Mouse (Mus musculus): ENCODE results near the gene Rcor1. TPM values are rescaled to one million over a fixed set of nuclear protein-coding genes. Genes with fewer than 3 reads are reported as not detected.

Gene Rcor1
- polyA plus RNA-seq, 1 experiment from 2014 or later: 10.4 TPM

DNA sequence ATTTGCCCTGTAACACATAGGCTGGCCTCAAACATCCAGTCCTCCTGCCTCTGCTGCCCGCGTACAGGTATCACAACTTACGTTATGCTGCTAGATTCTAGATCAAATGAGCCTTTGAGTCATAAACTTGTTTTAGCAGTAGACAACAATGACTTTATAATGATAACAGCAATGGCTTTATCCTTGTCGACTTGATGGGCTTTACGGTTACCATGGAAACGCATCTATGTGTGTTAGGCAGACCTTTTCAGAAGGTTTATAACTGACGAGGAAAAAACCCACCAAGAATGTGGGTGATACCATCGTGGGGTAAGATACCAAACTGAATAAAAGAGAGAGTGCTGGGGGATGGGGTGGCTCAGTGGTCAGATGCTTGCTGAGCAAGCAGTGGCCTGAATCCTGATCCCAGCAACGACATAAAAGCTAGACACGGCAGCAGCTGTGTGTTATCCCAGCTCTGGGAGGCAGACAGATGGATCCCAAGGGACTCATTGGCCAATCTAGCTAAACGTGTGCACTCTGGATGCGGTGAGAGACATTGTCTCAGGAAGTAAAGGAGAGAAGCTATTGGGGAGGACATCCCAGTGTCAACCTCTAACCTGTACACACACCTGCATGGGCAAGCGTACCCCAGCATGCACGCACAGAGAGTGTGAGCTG lies 85.6 kb downstream of the Rcor1 start:
- DNase-seq (ENCODE audit: low spot score, missing footprints) (no peak), ATAC-seq (ENCODE audit: low FRiP score) (no peak)
- Histone ChIP-seq H3K36me3 (ENCODE audit: control insufficient read depth, insufficient read depth, low read length) (no peaks in the 10 kb centered on the region), H3K9me3 (ENCODE audit: control insufficient read depth, low read length) (no peaks in the 10 kb centered on the region), H3K27me3 (ENCODE audit: control insufficient read depth, insufficient read depth, low read length) (no peaks in the 10 kb centered on the region), H3K4me3 (ENCODE audit: low read depth, low read length) (no peak overlapping the region), H3K4me1 (ENCODE audit: control insufficient read depth, insufficient read depth, low read length) (peaks cover 2% of the 10 kb centered on the region; the same call in 1 of the 2 replicates), H3K27ac (ENCODE audit: low read depth, low read length) (no peak overlapping the region), H3K4me2 (no peak overlapping the region), H3K9ac (ENCODE audit: low read length) (no peak overlapping the region)
- WGBS: 79% methylated on average over 14 of the region's 14 CpGs

DNA sequence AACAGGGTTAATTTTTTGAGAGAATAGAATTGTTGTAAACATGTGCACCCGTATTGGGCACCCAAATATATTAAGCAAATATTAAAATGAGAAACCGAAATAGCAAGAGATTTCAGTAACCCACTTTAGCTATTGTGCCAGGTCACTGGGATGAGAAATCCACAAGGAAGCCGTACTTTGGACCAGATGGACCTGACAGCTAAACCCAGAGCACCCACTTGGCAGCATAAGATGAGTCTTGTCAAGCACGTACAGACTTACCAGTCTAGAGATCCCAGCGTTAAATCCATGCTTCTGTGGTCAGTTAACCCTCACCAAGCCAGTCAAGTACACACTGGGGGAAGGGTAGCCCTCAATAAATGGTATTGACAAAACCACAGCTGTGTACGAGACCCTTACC lies 86.5 kb downstream of the Rcor1 start:
- ATAC-seq (ENCODE audit: low FRiP score) (no peak), DNase-seq (ENCODE audit: low spot score, missing footprints) (no peak)
- H3K4me1 ChIP-seq (ENCODE audit: control insufficient read depth, insufficient read depth, low read length): peaks cover 2% of the 10 kb centered on the region; the same call in 1 of the 2 replicates
- H3K27me3 ChIP-seq (ENCODE audit: control insufficient read depth, insufficient read depth, low read length): no peaks in the 10 kb centered on the region
- no peak overlapping the region for H3K9ac ChIP-seq (ENCODE audit: low read length)
- H3K4me2 ChIP-seq: no peak overlapping the region
- no peak overlapping the region for H3K4me3 ChIP-seq (ENCODE audit: low read depth, low read length)
- WGBS: 72% methylated on average over 6 of the region's 6 CpGs
- H3K9me3 ChIP-seq (ENCODE audit: control insufficient read depth, low read length): no peaks in the 10 kb centered on the region
- no peak overlapping the region for H3K27ac ChIP-seq (ENCODE audit: low read depth, low read length)
- H3K36me3 ChIP-seq (ENCODE audit: control insufficient read depth, insufficient read depth, low read length): no peaks in the 10 kb centered on the region

DNA sequence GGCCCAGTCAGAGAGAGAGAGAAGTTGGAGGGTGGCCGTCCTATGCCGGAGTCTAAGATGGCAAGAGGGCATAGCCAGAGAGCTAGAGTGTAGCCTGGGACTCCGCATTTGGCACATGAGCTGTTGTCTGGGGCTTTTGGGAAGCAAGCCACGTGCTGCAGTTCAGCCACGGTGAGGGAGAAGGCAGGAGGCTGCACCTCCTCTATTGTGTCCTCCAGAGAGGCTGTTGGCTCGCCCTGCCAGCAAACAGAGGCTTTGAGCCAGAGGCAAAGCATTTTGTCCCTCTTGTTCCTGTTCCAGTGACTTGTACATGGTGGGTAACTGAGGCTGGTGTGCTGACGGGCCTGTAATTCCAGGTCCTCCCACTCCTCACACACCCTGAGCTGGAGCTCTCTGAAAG lies 95.0 kb downstream of the Rcor1 start:
- H3K4me3 ChIP-seq (ENCODE audit: low read depth, low read length): no peak overlapping the region
- no peak overlapping the region for H3K27ac ChIP-seq (ENCODE audit: low read depth, low read length)
- no peaks in the 10 kb centered on the region for H3K36me3 ChIP-seq (ENCODE audit: control insufficient read depth, insufficient read depth, low read length)
- no peak overlapping the region for H3K4me2 ChIP-seq
- H3K9me3 ChIP-seq (ENCODE audit: control insufficient read depth, low read length): no peaks in the 10 kb centered on the region
- no peak overlapping the region for H3K9ac ChIP-seq (ENCODE audit: low read length)
- no peaks in the 10 kb centered on the region for H3K27me3 ChIP-seq (ENCODE audit: control insufficient read depth, insufficient read depth, low read length)
- 88% methylated on average over 7 of the region's 7 CpGs for WGBS
- ATAC-seq (ENCODE audit: low FRiP score) (no peak), DNase-seq (ENCODE audit: low spot score, missing footprints) (no peak)
- H3K4me1 ChIP-seq (ENCODE audit: control insufficient read depth, insufficient read depth, low read length): no peaks in the 10 kb centered on the region

DNA sequence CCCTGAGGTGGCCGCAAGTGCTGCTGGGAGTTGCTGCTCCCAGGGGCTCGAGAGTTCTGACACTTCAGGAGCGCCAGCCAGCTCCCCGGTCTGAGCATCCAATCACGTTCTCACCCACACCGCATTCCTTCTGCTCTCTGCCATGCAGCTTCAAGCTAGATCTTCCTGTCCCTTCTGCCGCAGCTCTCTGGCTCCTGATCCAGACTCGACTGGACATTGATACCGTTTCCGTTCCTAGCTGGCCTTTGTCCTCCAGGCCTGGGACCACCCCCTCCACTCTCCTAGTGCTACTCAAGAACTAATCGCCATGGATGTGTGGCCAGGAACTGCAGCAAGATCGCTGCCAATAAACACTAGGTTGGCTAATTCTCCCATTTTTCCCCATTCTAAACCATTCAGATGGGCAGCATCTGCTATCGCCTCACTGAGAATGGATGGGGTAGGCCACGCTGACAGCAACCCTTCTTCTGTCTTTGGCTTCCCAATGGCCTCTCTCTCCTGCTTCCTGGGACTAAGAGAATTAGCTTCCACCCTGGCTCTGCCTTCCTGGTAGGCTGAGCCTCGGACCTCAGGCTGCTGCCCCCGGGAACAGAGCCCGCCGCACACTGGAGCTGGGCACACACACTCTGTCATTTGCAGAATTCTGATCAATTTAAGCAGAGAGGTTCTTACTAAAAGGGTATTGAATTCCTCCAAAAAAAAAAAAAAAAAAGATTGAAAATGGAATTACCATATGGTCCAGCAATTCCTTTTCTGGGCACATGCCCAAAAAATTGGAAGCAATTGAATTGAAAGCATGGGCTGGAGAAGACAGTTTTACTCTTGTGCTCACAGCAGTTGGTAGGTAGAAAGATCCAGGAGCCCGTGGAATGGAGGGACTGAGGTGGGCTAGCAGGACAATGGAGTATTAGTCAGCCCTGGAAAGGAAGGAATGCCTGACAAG lies 95.9 kb downstream of the Rcor1 start:
- DNase-seq (ENCODE audit: low spot score, missing footprints) (no peak), ATAC-seq (ENCODE audit: low FRiP score) (no peak)
- H3K27ac ChIP-seq (ENCODE audit: low read depth, low read length): no peak overlapping the region
- H3K27me3 ChIP-seq (ENCODE audit: control insufficient read depth, insufficient read depth, low read length): no peaks in the 10 kb centered on the region
- no peaks in the 10 kb centered on the region for H3K36me3 ChIP-seq (ENCODE audit: control insufficient read depth, insufficient read depth, low read length)
- H3K9me3 ChIP-seq (ENCODE audit: control insufficient read depth, low read length): no peaks in the 10 kb centered on the region
- H3K4me1 ChIP-seq (ENCODE audit: control insufficient read depth, insufficient read depth, low read length): no peaks in the 10 kb centered on the region
- H3K4me2 ChIP-seq: no peak overlapping the region
- H3K9ac ChIP-seq (ENCODE audit: low read length): no peak overlapping the region
- 83% methylated on average over 19 of the region's 19 CpGs for WGBS
- no peak overlapping the region for H3K4me3 ChIP-seq (ENCODE audit: low read depth, low read length)

DNA sequence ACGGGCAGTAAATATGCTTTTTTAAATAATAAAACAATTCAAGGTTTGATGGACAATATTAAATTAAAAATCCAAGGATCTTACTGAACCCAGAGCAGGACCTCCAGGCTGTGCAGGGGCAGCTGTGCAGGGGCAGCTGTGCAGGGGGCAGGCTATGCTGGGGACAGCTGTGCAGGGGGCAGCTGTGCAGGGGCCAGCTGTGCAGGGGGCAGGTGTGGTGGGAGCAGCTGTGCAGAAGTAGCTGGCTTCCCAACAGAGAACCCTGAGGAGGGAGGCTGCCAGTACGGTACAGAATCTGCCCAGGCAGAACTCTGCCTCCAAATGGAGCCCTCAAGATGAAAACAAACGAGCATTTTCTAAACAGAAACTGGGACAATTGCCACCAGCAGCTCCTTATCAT lies 96.8 kb downstream of the Rcor1 start:
- Histone ChIP-seq H3K4me1 (ENCODE audit: control insufficient read depth, insufficient read depth, low read length) (no peaks in the 10 kb centered on the region), H3K4me2 (no peak overlapping the region), H3K27me3 (ENCODE audit: control insufficient read depth, insufficient read depth, low read length) (no peaks in the 10 kb centered on the region), H3K27ac (ENCODE audit: low read depth, low read length) (no peak overlapping the region), H3K9me3 (ENCODE audit: control insufficient read depth, low read length) (no peaks in the 10 kb centered on the region), H3K9ac (ENCODE audit: low read length) (no peak overlapping the region), H3K4me3 (ENCODE audit: low read depth, low read length) (no peak overlapping the region), H3K36me3 (ENCODE audit: control insufficient read depth, insufficient read depth, low read length) (no peaks in the 10 kb centered on the region)
- WGBS: 76% methylated on average over 3 of the region's 3 CpGs
- no peak for DNase-seq (ENCODE audit: low spot score, missing footprints)
- ATAC-seq (ENCODE audit: low FRiP score): no peak

DNA sequence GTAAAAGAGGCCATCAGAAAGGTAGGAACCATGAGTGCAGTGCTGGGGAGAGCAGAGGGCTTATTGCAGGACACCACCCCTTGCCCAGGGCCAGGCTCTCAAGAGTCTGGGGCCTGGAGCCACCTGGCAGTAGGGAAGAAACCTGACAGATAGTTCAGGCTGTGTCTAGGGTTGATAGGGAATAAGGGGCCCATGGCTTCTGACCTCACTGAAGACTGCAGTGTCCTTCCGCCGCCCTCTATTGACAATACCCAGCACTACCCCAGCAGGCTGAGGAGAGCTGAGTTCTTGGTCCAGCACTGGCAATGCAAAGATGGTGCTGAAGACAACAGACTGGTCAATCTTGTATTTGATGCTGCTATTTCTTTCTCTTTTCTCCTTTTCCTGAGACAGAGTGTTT lies 97.9 kb downstream of the Rcor1 start:
- Histone ChIP-seq H3K9me3 (ENCODE audit: control insufficient read depth, low read length) (no peaks in the 10 kb centered on the region), H3K4me1 (ENCODE audit: control insufficient read depth, insufficient read depth, low read length) (no peaks in the 10 kb centered on the region), H3K36me3 (ENCODE audit: control insufficient read depth, insufficient read depth, low read length) (no peaks in the 10 kb centered on the region), H3K27me3 (ENCODE audit: control insufficient read depth, insufficient read depth, low read length) (no peaks in the 10 kb centered on the region), H3K4me3 (ENCODE audit: low read depth, low read length) (no peak overlapping the region), H3K9ac (ENCODE audit: low read length) (no peak overlapping the region), H3K4me2 (no peak overlapping the region), H3K27ac (ENCODE audit: low read depth, low read length) (no peak overlapping the region)
- no peak for ATAC-seq (ENCODE audit: low FRiP score)
- 57% methylated on average over 2 of the region's 2 CpGs for WGBS
- DNase-seq (ENCODE audit: low spot score, missing footprints): no peak

DNA sequence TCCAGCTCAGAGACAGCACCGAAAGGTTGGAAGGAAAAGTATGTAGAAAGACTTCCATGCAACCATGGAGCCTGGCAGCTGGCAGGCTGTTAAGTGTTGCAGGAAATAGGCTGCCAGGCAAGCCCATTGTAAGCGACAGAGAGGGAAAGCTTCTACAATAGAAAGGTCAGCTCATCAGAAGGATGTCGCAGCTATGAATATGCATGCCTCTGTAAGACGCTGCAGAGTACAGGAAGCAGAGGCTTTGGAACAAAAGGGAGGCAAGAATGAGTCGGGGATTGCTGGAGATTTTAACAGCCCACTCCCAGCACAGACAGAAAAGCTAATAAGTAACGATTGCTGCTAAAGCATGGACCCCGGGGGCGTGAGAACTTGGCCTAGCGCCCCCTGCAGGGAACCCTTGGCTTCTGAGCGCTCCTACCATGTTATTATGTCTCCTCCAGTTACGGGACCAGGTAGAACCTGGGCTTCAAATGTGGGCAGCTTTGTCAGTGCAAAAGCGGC lies 103.9 kb downstream of the Rcor1 start:
- Histone ChIP-seq H3K4me2 (peak overlapping the region; percentile 32), H3K27ac (ENCODE audit: low read depth, low read length) (peak overlapping the region; percentile 75), H3K4me1 (ENCODE audit: control insufficient read depth, insufficient read depth, low read length) (peaks cover 22% of the 10 kb centered on the region), H3K36me3 (ENCODE audit: control insufficient read depth, insufficient read depth, low read length) (no peaks in the 10 kb centered on the region), H3K27me3 (ENCODE audit: control insufficient read depth, insufficient read depth, low read length) (no peaks in the 10 kb centered on the region), H3K9me3 (ENCODE audit: control insufficient read depth, low read length) (no peaks in the 10 kb centered on the region), H3K9ac (ENCODE audit: low read length) (peak overlapping the region; percentile 28; the same call in 1 of the 2 replicates), H3K4me3 (ENCODE audit: low read depth, low read length) (no peak overlapping the region)
- 6% methylated on average over 12 of the region's 12 CpGs for WGBS
- DNase-seq (ENCODE audit: low spot score, missing footprints) (peak; percentile 97), ATAC-seq (ENCODE audit: low FRiP score) (peak; percentile 85)

DNA sequence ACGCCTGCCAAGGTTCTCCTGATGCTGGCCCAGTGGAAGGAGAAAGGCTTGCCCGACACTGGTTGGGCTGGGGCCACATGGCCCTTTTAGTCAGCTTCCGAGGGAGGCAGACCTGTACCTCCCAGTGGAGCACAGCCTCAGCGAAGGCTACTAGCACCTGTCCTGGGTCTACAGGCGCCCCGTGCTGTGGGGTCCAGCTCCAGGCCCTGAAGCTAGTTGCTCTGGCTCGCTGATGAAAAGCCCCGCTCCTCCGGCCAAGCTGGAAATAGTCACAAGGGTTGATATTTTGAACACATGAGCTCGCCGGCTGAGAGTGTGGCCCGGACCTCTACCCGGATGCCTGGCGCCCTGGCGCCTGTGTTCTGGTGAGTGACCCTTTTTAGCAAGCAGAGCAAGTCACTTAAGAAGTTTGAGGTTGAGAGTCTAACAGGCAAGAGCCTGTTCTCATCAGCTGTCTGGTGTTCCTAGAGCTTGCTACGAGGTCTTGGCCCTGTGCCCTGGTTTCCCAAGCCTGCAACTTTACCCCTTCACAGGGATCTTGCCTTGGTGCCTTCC lies 104.4 kb downstream of the Rcor1 start:
- H3K4me1 ChIP-seq (ENCODE audit: control insufficient read depth, insufficient read depth, low read length): peaks cover 22% of the 10 kb centered on the region
- peak overlapping the region; percentile 32 for H3K4me2 ChIP-seq
- WGBS: 74% methylated on average over 16 of the region's 16 CpGs
- peak overlapping the region; percentile 75 for H3K27ac ChIP-seq (ENCODE audit: low read depth, low read length)
- no peak overlapping the region; the same call in 1 of the 2 replicates for H3K9ac ChIP-seq (ENCODE audit: low read length)
- H3K4me3 ChIP-seq (ENCODE audit: low read depth, low read length): no peak overlapping the region
- peak; percentile 90 for DNase-seq (ENCODE audit: low spot score, missing footprints)
- H3K36me3 ChIP-seq (ENCODE audit: control insufficient read depth, insufficient read depth, low read length): no peaks in the 10 kb centered on the region
- H3K27me3 ChIP-seq (ENCODE audit: control insufficient read depth, insufficient read depth, low read length): no peaks in the 10 kb centered on the region
- no peaks in the 10 kb centered on the region for H3K9me3 ChIP-seq (ENCODE audit: control insufficient read depth, low read length)
- peak; percentile 49 for ATAC-seq (ENCODE audit: low FRiP score)

DNA sequence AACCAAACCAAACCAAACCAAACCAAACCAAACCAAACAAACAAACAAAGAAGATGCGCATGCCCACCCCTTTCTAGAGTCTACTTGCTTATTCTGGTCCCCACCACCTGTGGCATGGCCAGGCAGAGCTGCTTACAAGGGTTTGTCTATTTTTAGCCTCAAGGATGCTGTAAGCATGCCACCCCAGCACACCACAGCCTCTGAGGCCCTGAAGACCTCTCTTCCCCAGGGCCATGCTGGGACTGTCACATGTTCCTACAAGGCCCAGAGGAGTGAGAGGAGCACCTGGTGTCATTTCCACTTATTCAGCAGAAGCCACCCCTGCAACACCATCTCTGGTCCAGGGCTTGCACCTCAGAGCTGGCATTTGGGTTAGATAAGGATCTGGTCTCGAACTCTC lies 105.4 kb downstream of the Rcor1 start:
- Histone ChIP-seq H3K9ac (ENCODE audit: low read length) (no peak overlapping the region), H3K36me3 (ENCODE audit: control insufficient read depth, insufficient read depth, low read length) (no peaks in the 10 kb centered on the region), H3K4me2 (no peak overlapping the region), H3K27me3 (ENCODE audit: control insufficient read depth, insufficient read depth, low read length) (no peaks in the 10 kb centered on the region), H3K9me3 (ENCODE audit: control insufficient read depth, low read length) (no peaks in the 10 kb centered on the region), H3K27ac (ENCODE audit: low read depth, low read length) (no peak overlapping the region), H3K4me1 (ENCODE audit: control insufficient read depth, insufficient read depth, low read length) (peaks cover 22% of the 10 kb centered on the region), H3K4me3 (ENCODE audit: low read depth, low read length) (no peak overlapping the region)
- ATAC-seq (ENCODE audit: low FRiP score) (no peak), DNase-seq (ENCODE audit: low spot score, missing footprints) (no peak)
- WGBS: 100% methylated on average over 2 of the region's 2 CpGs
